Mouse (Mus musculus) kidney, embryonic 16.5 days (tissue): Measurements from ENCODE around the gene Zdhhc9. TPM values are rescaled to one million over a fixed set of nuclear protein-coding genes. Genes with fewer than 3 reads are reported as not detected.
"Not testable (repeated sequence)": the region's sequence is repeated elsewhere in the genome, so short reads cannot be mapped to it uniquely, and the experiment has no call there.

Experiments used
- ATAC-seq: fragments of 200-750 bp; cut with Nextera tagmentation; 2 replicates; pipeline ENCODE4 v1.8.0; 2017; ENCODE audit warnings: moderate TSS enrichment; ENCODE audit not compliant: low FRiP score, low TSS enrichment
- H3K27ac ChIP-seq: fragments of 300-500 bp; sonication (generic); 2 replicates; pipeline ENCODE4 v1.5.1; 2014; ENCODE audit warnings: low read length
- H3K27me3 ChIP-seq: fragments of 300-500 bp; sonication (generic); 2 replicates; pipeline ENCODE4 v1.6.1; 2014; ENCODE audit warnings: low read length, control low read depth, mixed read lengths; ENCODE audit not compliant: insufficient read depth
- H3K36me3 ChIP-seq: fragments of 300-500 bp; sonication (generic); 2 replicates; pipeline ENCODE4 v1.6.1; 2014; ENCODE audit warnings: low read length, control low read depth, mixed read lengths; ENCODE audit not compliant: insufficient read depth
- H3K4me1 ChIP-seq: fragments of 300-500 bp; sonication (generic); 2 replicates; pipeline ENCODE4 v1.6.1; 2014; ENCODE audit warnings: low read length, control low read depth, mixed read lengths; ENCODE audit not compliant: insufficient read depth
- H3K4me2 ChIP-seq: fragments of 300-500 bp; sonication (generic); replicated peaks from 2 replicates; pipeline ENCODE4 v1.6.1; 2014; ENCODE audit warnings: low read depth, low read length
- H3K4me3 ChIP-seq: fragments of 300-500 bp; sonication (generic); 2 replicates; pipeline ENCODE4 v1.5.1; 2014; ENCODE audit warnings: mild to moderate bottlenecking, low read length
- H3K9ac ChIP-seq: fragments of 300-500 bp; sonication (generic); replicated peaks from 2 replicates; pipeline ENCODE4 v1.6.1; 2014; ENCODE audit warnings: low read length
- H3K9me3 ChIP-seq: fragments of 300-500 bp; sonication (generic); 2 replicates; pipeline ENCODE4 v1.6.1; 2016; ENCODE audit warnings: low read length, control low read depth
- WGBS: fragments of 180-500 bp; shearing (Covaris S2); extraction: QIAGEN DNeasy Blood & Tissue Kit; methylation state at CpG from one replicate; pipeline ENCODE4 v1.1.7; 2014; 5-methylcytosine and 5-hydroxymethylcytosine counted together
- polyA plus RNA-seq: library from polyadenylated mRNA; unstranded; fragments of >200 nt; fragmentation: Nextera tagmentation; extraction: Ambion mirVana; gene quantifications from 2 replicates; pipeline ENCODE4 v1.2.1, GENCODE M21; 2015

The Zdhhc9 gene
- 4.2 and 4.8 TPM in 2 replicates for polyA plus RNA-seq

DNA sequence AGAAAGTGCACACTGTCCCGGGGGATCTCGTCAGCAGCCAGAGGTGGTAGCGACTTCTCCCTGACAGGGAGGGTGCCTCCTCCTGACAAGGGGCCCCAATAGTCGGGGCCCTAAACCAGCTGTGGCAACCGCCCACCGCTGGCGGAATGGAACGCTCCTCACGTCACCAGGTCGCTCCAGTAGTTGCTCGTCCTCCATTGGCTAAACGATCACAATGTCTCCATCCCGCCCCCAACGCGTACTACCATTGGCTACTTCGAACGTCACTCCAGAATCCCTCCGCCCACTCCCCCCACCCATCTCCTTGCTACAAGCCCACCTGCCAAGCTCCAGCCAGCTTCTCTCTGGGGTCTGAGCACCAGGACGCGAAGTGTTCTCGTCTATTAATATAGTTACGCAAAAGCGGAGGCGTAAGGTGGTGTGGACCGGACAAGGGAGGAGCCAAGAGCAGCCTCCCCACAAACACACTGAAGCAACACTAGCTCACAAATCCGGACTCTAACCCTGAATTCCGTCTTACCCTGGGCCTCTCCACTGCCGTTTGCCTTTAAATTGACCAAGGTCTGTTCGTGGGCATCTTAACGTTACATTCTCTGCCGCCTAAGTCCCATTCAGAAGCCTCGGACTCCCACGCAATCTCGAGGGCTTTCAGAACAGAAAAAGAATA, at the start of gene Zdhhc9:
TSS of gene Zdhhc9 (minus strand) at position 360 of the 667 bp plus-strand sequence.
- H3K27ac ChIP-seq, result peak within 1 kb of the TSS; percentile 55; the same call in 1 of the 2 replicates
- peak within 1 kb of the TSS; percentile 57 for H3K4me2 ChIP-seq
- H3K36me3 ChIP-seq, result no peaks in the 10 kb centered on the region
- H3K4me1 ChIP-seq, result peaks cover 5% of the 10 kb centered on the region; the same call in 1 of the 2 replicates
- no peaks in the 10 kb centered on the region for H3K9me3 ChIP-seq
- peak; percentile 98 for ATAC-seq
- peak within 1 kb of the TSS; percentile 60 for H3K4me3 ChIP-seq
- WGBS, result 21% methylated on average over 34 of the region's 34 CpGs
- no peaks in the 10 kb centered on the region for H3K27me3 ChIP-seq
- H3K9ac ChIP-seq, result peak within 1 kb of the TSS; percentile 75

- Histone ChIP-seq H3K36me3 (no peaks in the 10 kb centered on the region), H3K4me3 (peak overlapping the region; percentile 65), H3K27ac (peak overlapping the region; percentile 26; the same call in 1 of the 2 replicates), H3K4me2 (peak overlapping the region; percentile 58), H3K9me3 (no peaks in the 10 kb centered on the region), H3K27me3 (no peaks in the 10 kb centered on the region), H3K4me1 (no peaks in the 10 kb centered on the region; the same call in 1 of the 2 replicates), H3K9ac (peak overlapping the region; percentile 57)
- 22% methylated on average over 16 of the region's 16 CpGs for WGBS
- ATAC-seq, result peak; percentile 10; the same call in 1 of the 2 replicates
These were observed 48.3 kb upstream of the Zdhhc9 start for GRCm38 (mm10) chrX:48257011-48257410.

GRCm38 (mm10) chrX:48256468-48257007, 47.9 kb upstream of the Zdhhc9 start, which contains the start of gene Utp14a:
TSS of gene Utp14a (plus strand) at chrX:48256862.
- peak within 1 kb of the TSS; percentile 58 for H3K27ac ChIP-seq
- peak; percentile 100 for ATAC-seq
- no peaks in the 10 kb centered on the region; the same call in 1 of the 2 replicates for H3K4me1 ChIP-seq
- peak within 1 kb of the TSS; percentile 65 for H3K4me3 ChIP-seq
- no peaks in the 10 kb centered on the region for H3K36me3 ChIP-seq
- 18% methylated on average over 33 of the region's 33 CpGs for WGBS
- no peaks in the 10 kb centered on the region for H3K9me3 ChIP-seq
- H3K27me3 ChIP-seq, result no peaks in the 10 kb centered on the region
- H3K9ac ChIP-seq, result peak within 1 kb of the TSS; percentile 57
- H3K4me2 ChIP-seq, result peak within 1 kb of the TSS; percentile 63

- Histone ChIP-seq H3K27me3 (no peaks in the 10 kb centered on the region), H3K9ac (peak overlapping the region; percentile 57), H3K4me2 (peak overlapping the region; percentile 63), H3K27ac (peak overlapping the region; percentile 58), H3K4me3 (peak overlapping the region; percentile 65), H3K4me1 (no peaks in the 10 kb centered on the region; the same call in 1 of the 2 replicates), H3K36me3 (no peaks in the 10 kb centered on the region), H3K9me3 (no peaks in the 10 kb centered on the region)
- peak; percentile 80 for ATAC-seq
- 24% methylated on average over 18 of the region's 18 CpGs for WGBS
These were observed 47.3 kb upstream of the Zdhhc9 start for GRCm38 (mm10) chrX:48255830-48256428.

DNA sequence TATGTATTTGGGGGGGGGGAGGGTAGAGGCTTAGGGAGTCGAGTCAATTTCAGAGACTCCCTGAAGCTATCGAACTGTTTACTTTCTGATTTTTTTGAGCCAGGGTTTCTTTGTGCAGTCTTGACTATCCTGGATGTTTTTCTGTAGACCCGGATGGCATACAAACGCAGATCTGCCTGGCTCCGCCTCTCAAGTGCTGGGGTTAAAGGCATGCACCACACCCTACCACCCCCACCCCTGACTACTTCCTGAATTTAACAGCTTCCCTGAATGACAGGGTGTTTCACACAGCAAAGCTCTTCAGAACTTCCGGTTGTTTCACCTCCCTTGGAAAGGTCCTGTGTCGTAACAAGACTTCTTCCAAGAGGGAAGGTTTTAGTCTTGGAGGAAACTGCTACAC, 25.7 kb upstream of the Zdhhc9 start:
- H3K9me3 ChIP-seq, result no peaks in the 10 kb centered on the region
- H3K4me2 ChIP-seq, result no peak overlapping the region
- no peaks in the 10 kb centered on the region for H3K36me3 ChIP-seq
- no peaks in the 10 kb centered on the region; the same call in 1 of the 2 replicates for H3K27me3 ChIP-seq
- no peak overlapping the region for H3K9ac ChIP-seq
- no peak for ATAC-seq
- H3K27ac ChIP-seq, result no peak overlapping the region
- 61% methylated on average over 7 of the region's 7 CpGs for WGBS
- no peak overlapping the region for H3K4me3 ChIP-seq
- no peaks in the 10 kb centered on the region for H3K4me1 ChIP-seq

GRCm38 (mm10) chrX:48226225-48226624, 17.5 kb upstream of the Zdhhc9 start:
- Histone ChIP-seq H3K4me2 (no peak overlapping the region), H3K9ac (no peak overlapping the region), H3K9me3 (no peaks in the 10 kb centered on the region), H3K27ac (no peak overlapping the region), H3K27me3 (no peaks in the 10 kb centered on the region; the same call in 1 of the 2 replicates), H3K36me3 (no peaks in the 10 kb centered on the region), H3K4me1 (no peaks in the 10 kb centered on the region), H3K4me3 (no peak overlapping the region)
- whole genome bisulfite sequencing, result 85% methylated on average over 7 of the region's 7 CpGs
- ATAC-seq, result no peak

- no peaks in the 10 kb centered on the region for H3K9me3 ChIP-seq
- H3K4me1 ChIP-seq, result no peaks in the 10 kb centered on the region
- no peaks in the 10 kb centered on the region; the same call in 1 of the 2 replicates for H3K27me3 ChIP-seq
- ATAC-seq, result no peak
- WGBS, result 80% methylated on average over 7 of the region's 7 CpGs
- no peak overlapping the region for H3K9ac ChIP-seq
- no peaks in the 10 kb centered on the region for H3K36me3 ChIP-seq
- no peak overlapping the region for H3K4me3 ChIP-seq
- H3K27ac ChIP-seq, result no peak overlapping the region
- no peak overlapping the region for H3K4me2 ChIP-seq
These were observed 14.0 kb upstream of the Zdhhc9 start for GRCm38 (mm10) chrX:48222706-48223105.

- Histone ChIP-seq H3K4me1 (no peaks in the 10 kb centered on the region), H3K27ac (no peak overlapping the region), H3K36me3 (no peaks in the 10 kb centered on the region), H3K9me3 (no peaks in the 10 kb centered on the region), H3K27me3 (no peaks in the 10 kb centered on the region; the same call in 1 of the 2 replicates), H3K4me2 (no peak overlapping the region), H3K4me3 (no peak overlapping the region), H3K9ac (no peak overlapping the region)
- ATAC-seq, result no peak
- 84% methylated on average over 5 of the region's 5 CpGs for WGBS
These were observed 10.8 kb upstream of the Zdhhc9 start for GRCm38 (mm10) chrX:48219468-48219867.

DNA sequence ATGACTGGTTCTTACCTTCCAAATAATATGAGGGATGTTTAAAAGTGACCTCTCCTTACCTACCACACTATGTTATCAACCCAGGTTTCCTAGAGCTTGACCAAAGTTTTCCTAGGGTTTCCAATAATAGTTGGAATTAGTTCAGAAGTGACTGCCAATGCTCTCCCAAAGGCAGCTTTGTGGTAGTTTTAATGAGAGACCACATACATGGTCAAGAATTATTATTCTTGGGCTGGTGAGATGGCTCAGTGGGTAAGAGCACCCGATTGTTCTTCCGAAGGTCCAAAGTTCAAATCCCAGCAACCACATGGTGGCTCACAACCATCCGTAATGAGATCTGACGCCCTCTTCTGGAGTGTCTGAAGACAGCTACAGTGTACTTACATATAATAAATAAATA, 1.1 kb upstream of the Zdhhc9 start:
- not testable (repeated sequence) for H3K9me3 ChIP-seq, H3K36me3 ChIP-seq, H3K27ac ChIP-seq, H3K4me1 ChIP-seq, ATAC-seq, H3K4me3 ChIP-seq, H3K4me2 ChIP-seq, H3K9ac ChIP-seq, H3K27me3 ChIP-seq
- 93% methylated on average over 2 of the region's 4 CpGs for WGBS
